Mouse (Mus musculus) liver, embryonic 18 days (tissue): Measurements from ENCODE around the gene Tubgcp6. TPM values are rescaled to one million over a fixed set of nuclear protein-coding genes. Genes with fewer than 3 reads are reported as not detected.

Experiments
- polyA plus RNA-seq: library from polyadenylated mRNA; depleted of rRNA; stranded (reverse); fragments of >200 nt; gene quantifications from 2 replicates; pipeline ENCODE4 v1.2.3, GENCODE M21; 2012; rRNA removed

Tubgcp6 gene
- 6.5 and 8.5 TPM in 2 replicates for polyA plus RNA-seq

DNA sequence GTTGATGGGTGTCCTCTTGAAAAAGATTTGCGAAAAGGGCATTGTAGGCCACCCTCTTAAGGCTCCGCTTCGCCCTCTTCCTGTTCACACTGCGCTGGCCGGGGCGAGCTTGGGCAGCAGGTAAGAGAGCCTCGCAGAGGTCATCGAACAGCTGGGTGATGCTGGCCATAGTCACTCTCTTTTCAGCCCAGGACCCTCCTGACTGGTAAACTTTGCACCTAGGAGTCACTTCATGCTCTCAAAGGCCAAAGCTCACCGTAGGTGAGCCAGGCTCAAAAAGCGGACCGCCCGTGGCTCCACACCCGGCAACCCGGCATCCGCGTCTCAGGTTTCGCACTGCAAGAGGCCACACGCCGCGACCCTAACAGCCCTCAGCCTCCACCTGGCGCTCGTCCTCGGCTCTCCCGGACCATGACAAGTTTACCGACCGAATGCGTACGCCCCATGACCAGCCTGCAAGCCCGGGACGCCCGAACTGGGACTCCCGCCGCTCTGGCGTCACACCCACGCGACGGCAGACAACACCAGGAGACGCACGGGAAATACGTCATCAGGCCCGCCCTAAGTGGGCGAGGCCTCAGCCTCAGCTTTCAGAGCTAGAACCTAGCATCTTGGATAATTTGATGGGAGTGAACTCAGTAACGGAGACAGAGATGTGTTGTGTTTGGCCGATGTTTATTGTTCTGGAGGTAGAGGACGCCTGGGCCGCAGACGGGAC, at the start of gene Tubgcp6:
Tubgcp6 (minus strand) TSS at position 464 of the 718 bp plus-strand sequence.

DNA sequence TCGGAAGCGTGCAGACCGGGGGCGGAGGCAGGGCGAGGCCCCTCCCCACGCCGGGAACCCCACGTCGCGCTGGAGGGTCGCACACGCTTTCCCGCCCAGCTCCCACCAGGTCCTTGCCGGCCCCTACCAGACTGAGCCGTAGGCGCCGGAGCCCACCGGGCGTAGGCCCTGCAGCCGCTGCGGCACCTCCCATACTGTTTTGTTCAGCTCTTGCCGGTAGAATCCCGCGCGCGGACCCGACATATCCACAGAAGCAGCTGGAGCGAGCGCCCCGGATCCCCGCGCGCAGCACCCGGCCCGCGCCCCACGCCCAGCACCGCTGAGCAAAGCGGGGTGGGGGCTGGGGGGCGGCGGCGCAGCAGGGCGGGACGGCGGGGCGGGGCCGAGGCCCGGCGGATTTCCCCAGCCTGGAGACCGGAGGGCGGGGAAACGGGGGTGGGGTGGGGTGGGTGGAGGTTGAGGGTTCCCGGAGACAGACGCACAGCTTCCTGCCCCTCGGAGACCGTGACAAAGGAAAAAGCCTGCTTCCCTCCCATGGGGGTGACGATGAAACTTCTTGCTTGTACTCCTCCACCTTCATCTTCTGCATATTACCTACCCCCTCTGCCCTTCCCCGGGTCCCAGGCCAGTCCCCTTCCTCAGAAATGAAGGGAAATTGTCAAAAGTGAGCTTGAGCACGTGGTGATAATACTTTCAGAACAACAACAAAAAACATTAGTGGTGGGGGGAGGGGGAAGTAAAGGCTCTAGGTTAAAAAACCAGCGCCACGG, 26.5 kb upstream of the Tubgcp6 start, which contains the start of gene Mapk11:
Mapk11 (minus strand) TSS at position 358 of the 770 bp plus-strand sequence.

DNA sequence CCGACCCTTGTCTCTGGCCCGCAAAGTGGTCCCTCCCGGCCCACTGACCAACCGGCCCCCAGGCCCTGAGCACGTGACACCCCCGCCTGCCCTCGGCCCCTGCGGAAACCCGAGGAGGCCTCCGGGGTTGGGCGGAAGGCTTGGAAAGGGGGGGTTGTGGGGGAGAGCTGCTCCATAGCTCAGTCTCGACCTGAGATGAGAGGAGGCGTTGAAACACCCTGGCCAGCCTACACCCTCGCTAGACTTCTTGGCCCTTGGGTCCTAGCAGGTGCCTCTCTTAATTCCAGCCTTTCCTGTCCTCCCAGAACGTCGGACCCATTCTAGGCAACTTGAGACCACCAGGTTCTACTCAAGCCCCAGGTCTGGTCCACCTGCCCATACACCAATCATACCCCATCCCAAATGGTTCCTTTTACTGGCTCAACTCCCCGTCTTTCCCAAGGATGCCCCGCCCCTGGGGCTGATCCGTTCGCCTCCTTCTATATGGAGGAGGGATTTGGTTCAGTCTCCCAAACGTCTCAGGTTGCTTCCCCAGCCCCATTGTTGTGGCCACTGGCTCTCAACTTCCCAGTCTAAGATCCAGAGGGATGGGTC, 17.8 kb upstream of the Tubgcp6 start, which contains the start of gene Mapk12:
Mapk12 (minus strand) TSS at position 45 of the 594 bp plus-strand sequence.

DNA sequence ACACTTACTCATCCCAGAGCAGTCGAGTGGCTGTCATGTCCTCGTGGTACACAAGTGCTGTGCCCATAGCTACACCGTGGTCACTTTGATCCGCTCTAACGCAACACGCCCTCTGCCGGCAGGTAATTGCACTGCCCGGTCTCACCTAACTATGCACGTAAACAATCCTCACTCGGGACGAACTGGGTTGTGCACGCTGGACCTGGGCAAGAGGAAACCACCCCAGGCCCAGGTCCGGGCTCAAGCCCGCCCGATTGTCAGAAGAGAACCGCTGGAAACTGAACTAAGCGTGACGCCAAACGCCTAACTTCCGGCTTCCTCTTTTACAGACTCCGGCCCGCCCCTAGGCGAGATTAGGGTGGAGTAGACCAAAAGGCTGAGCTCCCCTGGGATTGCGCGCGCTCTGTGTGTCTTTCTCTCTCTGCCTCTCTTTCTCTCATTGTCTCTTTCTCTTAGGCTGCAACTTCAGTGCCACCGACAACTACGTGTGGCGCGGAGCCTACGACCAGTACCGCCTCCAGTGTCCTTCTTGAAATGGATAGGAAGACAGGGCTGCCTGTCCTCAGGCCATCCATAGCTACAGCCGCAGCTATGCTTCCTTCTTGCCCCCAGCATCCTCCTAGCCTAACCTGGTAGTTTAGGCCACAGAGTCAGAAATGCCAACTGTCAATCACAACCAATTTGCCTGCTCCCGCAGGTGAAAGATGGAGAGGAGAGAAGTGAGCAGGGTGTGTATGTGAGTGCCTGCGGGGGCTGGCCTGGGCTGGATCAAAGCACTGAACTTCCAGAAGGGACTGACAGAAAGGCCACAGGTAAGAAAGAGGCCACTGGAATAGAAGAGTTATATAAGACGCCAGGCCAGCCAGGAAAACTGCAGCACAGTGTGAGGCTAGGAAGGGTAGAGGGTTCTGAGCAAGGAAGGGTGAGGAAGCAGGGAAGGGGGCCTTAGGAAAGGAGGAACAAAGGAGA, 5.8 kb upstream of the Tubgcp6 start, which contains the start of gene Hdac10:
Hdac10 (minus strand) TSS at position 319 of the 969 bp plus-strand sequence.

DNA sequence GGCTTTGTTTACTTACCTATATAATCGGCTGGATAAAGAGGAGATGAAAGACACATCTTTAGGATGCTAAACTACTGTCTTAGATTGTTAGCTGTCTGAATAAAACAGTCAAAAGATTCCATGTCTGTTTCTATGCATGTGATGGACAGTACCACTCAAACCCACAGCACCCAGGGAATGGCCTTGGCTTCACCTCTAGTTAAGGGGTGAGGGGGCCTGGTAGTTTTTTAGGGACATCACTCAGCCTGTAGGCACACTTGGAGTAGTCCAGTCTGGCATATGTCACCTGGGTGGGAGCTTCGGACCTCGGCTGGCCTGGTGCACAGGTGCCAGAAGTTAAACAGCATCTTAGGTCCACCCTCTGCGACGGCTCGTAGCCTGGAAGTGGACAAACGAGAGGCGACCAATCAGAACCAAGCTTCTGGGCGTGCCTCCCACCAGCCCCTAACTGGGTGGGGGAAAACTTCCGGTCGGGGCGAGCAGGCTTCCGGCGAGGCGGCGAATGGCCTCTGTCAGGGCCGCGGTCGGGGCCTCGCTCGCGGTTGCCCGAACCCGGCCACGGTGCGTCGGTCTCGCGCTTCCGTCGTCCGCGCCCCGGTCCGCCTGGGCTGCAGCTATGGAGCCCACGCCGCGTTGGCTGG, 34.2 kb downstream of the Tubgcp6 start, which contains the start of gene Selenoo:
Selenoo (plus strand) TSS at position 478 of the 641 bp plus-strand sequence.

DNA sequence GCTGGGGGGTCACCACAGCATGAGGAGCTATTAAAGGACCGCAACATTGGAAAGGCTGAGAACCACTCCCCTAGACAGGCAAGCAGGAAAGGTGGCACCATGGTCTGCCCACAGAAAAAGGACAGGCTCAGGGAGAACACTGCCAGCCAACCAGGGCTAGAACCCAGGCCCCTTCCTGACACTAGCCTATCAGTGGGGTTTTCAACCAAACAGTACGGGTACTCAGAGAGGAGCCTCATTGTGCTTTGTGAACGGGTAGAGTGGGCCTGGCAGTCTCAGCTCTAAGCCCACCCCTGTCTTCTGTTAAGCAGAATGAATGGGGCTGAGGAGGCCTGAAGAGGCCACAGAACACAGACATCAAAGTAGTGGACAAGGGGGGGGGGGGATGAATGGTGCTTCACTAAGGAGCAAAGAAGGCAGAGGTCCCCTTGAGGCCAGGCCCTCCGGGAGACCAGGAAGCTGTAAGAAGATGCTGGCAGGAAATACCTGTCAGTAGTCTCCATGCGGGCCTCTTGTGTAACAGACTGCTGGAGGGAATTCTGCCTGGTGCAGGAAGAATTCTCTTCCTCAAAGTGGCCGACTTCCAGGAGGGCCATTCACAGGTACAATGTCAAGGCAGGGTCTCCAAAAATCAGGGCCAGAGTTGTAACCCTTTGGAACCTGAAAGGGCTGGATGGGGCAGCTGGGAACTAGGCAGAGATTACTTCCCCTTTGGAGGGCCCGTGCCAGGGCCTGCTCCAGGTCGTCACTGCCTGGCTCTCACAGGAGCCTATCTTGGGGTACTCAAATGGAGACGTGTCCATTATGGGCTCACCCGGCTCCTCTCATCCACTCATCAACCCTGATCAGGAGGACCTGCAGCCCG, 48.1 kb downstream of the Tubgcp6 start, which contains the start of gene Trabd:
Trabd (plus strand) TSS at position 512 of the 865 bp plus-strand sequence.

DNA sequence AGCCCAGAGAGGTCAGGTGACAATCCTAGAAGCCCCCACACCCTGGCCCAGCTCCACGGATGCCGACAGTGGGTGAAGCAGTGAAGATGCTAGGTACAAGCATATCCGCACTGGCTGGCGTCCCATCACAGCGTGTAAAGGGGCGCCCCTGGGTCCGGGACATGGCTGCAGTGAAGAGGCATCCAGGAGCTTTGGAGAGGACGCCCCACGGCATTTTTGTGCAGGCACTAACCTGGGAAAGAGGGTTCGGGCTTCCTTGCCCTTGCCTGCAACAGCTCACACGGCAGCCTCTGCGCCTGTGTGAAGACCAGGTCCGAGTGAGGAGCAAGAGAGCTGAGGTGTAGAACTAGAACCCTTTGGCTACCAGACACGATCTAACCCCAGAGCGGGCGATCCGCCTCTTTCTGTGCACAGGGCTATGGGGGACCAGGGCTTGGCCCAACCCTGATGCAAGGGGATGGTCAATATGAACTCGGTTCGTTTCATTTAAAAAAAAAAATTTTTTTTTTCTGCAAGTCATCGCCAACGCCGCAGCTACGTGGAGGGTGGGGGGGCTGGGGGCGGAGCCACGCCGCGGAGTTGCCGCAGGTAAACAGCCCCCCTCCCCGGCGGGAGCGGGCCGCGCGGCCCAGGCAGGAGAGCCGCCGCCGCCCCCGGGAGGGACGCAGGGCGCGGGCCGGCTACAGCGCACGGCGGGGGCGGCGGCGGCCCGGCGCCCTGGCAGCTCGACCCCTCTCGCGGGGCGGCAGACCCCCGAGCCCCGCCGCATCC, 63.6 kb downstream of the Tubgcp6 start, which contains the start of gene Panx2:
Panx2 (plus strand) TSS at position 574 of the 771 bp plus-strand sequence.

Other genes with a start within 250 kb of the Tubgcp6 start
- 0.04 and 0.09 TPM in 2 replicates for gene Ttll8, start 168.7 kb downstream of the Tubgcp6 start, polyA plus RNA-seq
- not detected in 2 replicates for gene Mlc1, start 144.1 kb downstream of the Tubgcp6 start, polyA plus RNA-seq
- 0.01 TPM in 1 of 2 replicates, not detected in the other for gene Mov10l1, start 140.2 kb downstream of the Tubgcp6 start, polyA plus RNA-seq
- gene Panx2, start 63.4 kb downstream of the Tubgcp6 start, polyA plus RNA-seq: not detected in 2 replicates
- 21.5 and 25.2 TPM in 2 replicates for gene Trabd, start 48.0 kb downstream of the Tubgcp6 start, polyA plus RNA-seq
- 22.4 and 25.8 TPM in 2 replicates for gene Selenoo, start 34.0 kb downstream of the Tubgcp6 start, polyA plus RNA-seq
- 9.1 and 9.7 TPM in 2 replicates for gene Hdac10, start 5.6 kb upstream of the Tubgcp6 start, polyA plus RNA-seq
- gene Mapk12, start 17.6 kb upstream of the Tubgcp6 start, polyA plus RNA-seq: 3.5 and 4.5 TPM in 2 replicates
- 1.3 TPM in 2 replicates for gene Mapk11, start 26.5 kb upstream of the Tubgcp6 start, polyA plus RNA-seq
- gene Plxnb2, start 57.7 kb upstream of the Tubgcp6 start, polyA plus RNA-seq: 37.7 and 44.3 TPM in 2 replicates
- 5.4 and 6.4 TPM in 2 replicates for gene Dennd6b, start 73.4 kb upstream of the Tubgcp6 start, polyA plus RNA-seq
- 13.5 and 14.0 TPM in 2 replicates for gene Ppp6r2, start 88.4 kb upstream of the Tubgcp6 start, polyA plus RNA-seq
- 26.2 and 28.5 TPM in 2 replicates for gene Sbf1, start 192.2 kb upstream of the Tubgcp6 start, polyA plus RNA-seq
- gene Adm2, start 199.6 kb upstream of the Tubgcp6 start, polyA plus RNA-seq: 10.3 and 11.8 TPM in 2 replicates
- 12.7 and 15.7 TPM in 2 replicates for gene Miox, start 211.3 kb upstream of the Tubgcp6 start, polyA plus RNA-seq
- gene Lmf2, start 232.5 kb upstream of the Tubgcp6 start, polyA plus RNA-seq: 9.9 and 11.9 TPM in 2 replicates
- 51.8 and 56.2 TPM in 2 replicates for gene Ncaph2, start 232.6 kb upstream of the Tubgcp6 start, polyA plus RNA-seq